Mouse (Mus musculus) lung, embryonic 14.5 days (tissue): ENCODE results near the gene Gm17359. TPM values are rescaled to one million over a fixed set of nuclear protein-coding genes. Genes with fewer than 3 reads are reported as not detected.

Experiments used
- ATAC-seq: fragments of 200-750 bp; cut with Nextera tagmentation; 2 replicates; pipeline ENCODE4 v1.8.0; 2017; ENCODE audit warnings: mild to moderate bottlenecking, moderate TSS enrichment, moderate library complexity; ENCODE audit not compliant: insufficient read depth
- DNase-seq: peaks from one replicate; pipeline ENCODE4 v3.0.0-alpha.2; 2015
- H3K27ac ChIP-seq: fragments of 300-500 bp; sonication (generic); 2 replicates; pipeline ENCODE4 v1.5.1; 2014; ENCODE audit warnings: low read depth, mild to moderate bottlenecking, moderate library complexity
- H3K27me3 ChIP-seq: fragments of 300-500 bp; sonication (generic); 2 replicates; pipeline ENCODE4 v1.6.1; 2014; ENCODE audit warnings: low read length, control low read depth; ENCODE audit not compliant: insufficient read depth
- H3K36me3 ChIP-seq: fragments of 300-500 bp; sonication (generic); 2 replicates; pipeline ENCODE4 v1.6.1; 2014; ENCODE audit warnings: control low read depth; ENCODE audit not compliant: insufficient read depth
- H3K4me1 ChIP-seq: fragments of 300-500 bp; sonication (generic); 2 replicates; pipeline ENCODE4 v1.6.1; 2014; ENCODE audit warnings: antibody characterized with exemption, control low read depth; ENCODE audit not compliant: insufficient read depth
- H3K4me2 ChIP-seq: fragments of 300-500 bp; sonication (generic); 2 replicates; pipeline ENCODE4 v1.6.1; 2014; ENCODE audit warnings: mild to moderate bottlenecking
- H3K4me3 ChIP-seq: fragments of 300-500 bp; sonication (generic); 2 replicates; pipeline ENCODE4 v1.5.1; 2014; ENCODE audit warnings: low read depth, low read length
- H3K9ac ChIP-seq: fragments of 300-500 bp; sonication (generic); 2 replicates; pipeline ENCODE4 v1.6.1; 2014
- H3K9me3 ChIP-seq: fragments of 300-500 bp; sonication (generic); 2 replicates; pipeline ENCODE4 v1.6.1; 2016; ENCODE audit warnings: low read depth, low read length, control low read depth
- CTCF ChIP-seq: IDR thresholded peaks from 2 replicates; pipeline ENCODE4 v1.5.1; 2016; ENCODE audit warnings: antibody characterized with exemption, low read depth
- WGBS: fragments of 180-500 bp; shearing (Covaris S2); extraction: QIAGEN DNeasy Blood & Tissue Kit; methylation state at CpG from one replicate; pipeline ENCODE4 v1.1.7; 2014; 5-methylcytosine and 5-hydroxymethylcytosine counted together
- polyA plus RNA-seq: library from polyadenylated mRNA; unstranded; fragments of >200 nt; fragmentation: Nextera tagmentation; extraction: Ambion mirVana; gene quantifications from 2 replicates; pipeline ENCODE4 v1.2.1, GENCODE M21; 2014

Gene Gm17359
- polyA plus RNA-seq, 1 experiment from 2014 or later, result not detected

DNA sequence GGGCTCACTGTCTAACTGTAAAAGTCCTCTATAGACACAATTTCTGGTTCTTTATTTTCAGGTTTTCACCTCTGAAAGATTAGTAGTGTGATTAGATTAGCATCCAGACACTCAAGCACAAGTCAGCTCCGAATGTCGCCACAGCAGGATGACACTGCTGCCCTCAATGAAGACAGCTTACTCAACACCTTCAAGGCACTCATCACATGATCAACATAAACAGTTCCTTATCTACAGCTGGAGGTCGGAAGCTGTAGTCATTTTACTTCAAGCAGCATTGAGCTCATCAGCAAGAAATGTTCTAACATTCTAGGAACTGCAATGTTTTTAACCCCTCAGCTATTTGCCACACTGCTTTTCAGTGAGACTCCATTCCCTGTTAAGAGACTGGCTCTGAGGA, 155.2 kb downstream of the Gm17359 start:
- H3K27me3 ChIP-seq, result no peaks in the 10 kb centered on the region
- TF ChIP-seq CTCF, result no peak
- ATAC-seq (no peak), DNase-seq (no peak)
- H3K4me1 ChIP-seq, result no peaks in the 10 kb centered on the region
- no peak overlapping the region for H3K27ac ChIP-seq
- no peak overlapping the region for H3K4me3 ChIP-seq
- no peaks in the 10 kb centered on the region for H3K9me3 ChIP-seq
- H3K9ac ChIP-seq, result no peak overlapping the region
- peaks cover 63% of the 10 kb centered on the region for H3K36me3 ChIP-seq
- no peak overlapping the region for H3K4me2 ChIP-seq
- 31% methylated on average over 3 of the region's 3 CpGs for WGBS

DNA sequence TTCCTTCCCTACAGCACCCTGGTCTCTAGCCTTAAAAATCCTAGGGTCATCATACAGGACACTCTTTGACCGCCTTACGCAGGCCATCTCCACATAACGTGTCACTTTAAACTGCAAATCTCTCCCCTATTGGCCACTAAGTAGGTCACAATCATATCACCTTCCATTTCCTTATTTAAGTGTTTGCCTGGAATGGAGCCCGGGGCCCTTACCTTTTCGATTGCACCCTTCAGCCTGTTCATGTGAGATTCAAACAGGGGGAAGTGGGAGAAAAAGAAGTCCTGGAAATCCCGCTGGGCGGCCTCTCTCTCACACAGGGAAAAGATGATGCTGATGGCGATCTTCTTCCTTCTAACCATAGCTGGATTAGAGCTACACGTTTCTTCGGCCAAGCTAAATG, 156.6 kb downstream of the Gm17359 start:
- 92% methylated on average over 10 of the region's 10 CpGs for WGBS
- H3K9ac ChIP-seq, result no peak overlapping the region
- H3K27ac ChIP-seq, result no peak overlapping the region
- H3K36me3 ChIP-seq, result peaks cover 56% of the 10 kb centered on the region
- no peak overlapping the region for H3K4me2 ChIP-seq
- H3K4me1 ChIP-seq, result no peaks in the 10 kb centered on the region
- ATAC-seq (no peak), DNase-seq (no peak)
- no peak overlapping the region for H3K4me3 ChIP-seq
- H3K9me3 ChIP-seq, result no peaks in the 10 kb centered on the region
- no peaks in the 10 kb centered on the region for H3K27me3 ChIP-seq
- TF ChIP-seq CTCF, result no peak

DNA sequence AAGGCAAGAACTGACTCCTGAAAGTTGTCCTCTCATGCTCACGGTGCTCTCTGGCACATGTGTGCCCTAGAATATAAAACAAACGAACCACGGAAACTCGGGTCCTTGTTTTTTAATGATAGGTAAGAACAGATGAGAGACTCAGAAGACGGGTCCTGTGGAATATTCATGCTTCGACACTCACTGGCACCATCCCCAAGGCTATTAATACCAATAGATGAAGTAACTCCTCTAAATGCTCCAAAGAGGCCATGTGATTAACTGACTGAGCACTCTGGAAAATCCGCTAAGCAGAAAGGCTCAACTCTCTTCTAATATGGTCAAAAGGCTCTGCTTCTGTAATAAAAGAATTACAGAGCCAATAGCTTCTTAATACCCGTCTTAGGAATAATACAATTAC, 157.6 kb downstream of the Gm17359 start:
- no peak for TF ChIP-seq CTCF
- ATAC-seq (no peak), DNase-seq (no peak)
- no peak overlapping the region for H3K9ac ChIP-seq
- no peaks in the 10 kb centered on the region for H3K4me1 ChIP-seq
- no peak overlapping the region for H3K4me2 ChIP-seq
- 87% methylated on average over 8 of the region's 8 CpGs for WGBS
- H3K36me3 ChIP-seq, result peaks cover 46% of the 10 kb centered on the region
- no peaks in the 10 kb centered on the region for H3K9me3 ChIP-seq
- no peak overlapping the region for H3K4me3 ChIP-seq
- no peaks in the 10 kb centered on the region for H3K27me3 ChIP-seq
- no peak overlapping the region for H3K27ac ChIP-seq

DNA sequence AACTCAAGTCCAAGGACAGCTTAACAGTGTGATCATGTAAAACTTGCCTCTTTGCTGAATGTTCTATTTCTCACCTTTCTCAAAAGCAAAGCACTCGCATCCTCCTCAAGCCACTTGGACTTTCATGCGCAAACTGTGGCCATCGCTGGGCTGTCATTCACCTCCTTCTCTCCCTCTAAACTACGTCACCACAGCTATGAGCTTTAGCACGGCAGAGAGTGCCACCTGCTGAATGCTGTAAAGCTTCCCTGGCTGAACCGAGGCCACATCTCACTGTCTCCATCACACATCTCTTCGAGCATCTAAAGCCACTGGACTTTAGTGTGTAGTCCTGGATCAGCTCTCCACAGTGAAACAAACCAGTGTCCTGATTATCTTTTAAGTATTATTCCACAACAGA, 158.7 kb downstream of the Gm17359 start:
- peaks cover 55% of the 10 kb centered on the region for H3K36me3 ChIP-seq
- no peak for TF ChIP-seq CTCF
- no peak overlapping the region for H3K27ac ChIP-seq
- no peaks in the 10 kb centered on the region for H3K9me3 ChIP-seq
- no peak overlapping the region for H3K4me2 ChIP-seq
- ATAC-seq, result no peak
- H3K9ac ChIP-seq, result no peak overlapping the region
- H3K4me3 ChIP-seq, result no peak overlapping the region
- no peak for DNase-seq
- H3K27me3 ChIP-seq, result no peaks in the 10 kb centered on the region
- H3K4me1 ChIP-seq, result no peaks in the 10 kb centered on the region
- 80% methylated on average over 7 of the region's 7 CpGs for WGBS

DNA sequence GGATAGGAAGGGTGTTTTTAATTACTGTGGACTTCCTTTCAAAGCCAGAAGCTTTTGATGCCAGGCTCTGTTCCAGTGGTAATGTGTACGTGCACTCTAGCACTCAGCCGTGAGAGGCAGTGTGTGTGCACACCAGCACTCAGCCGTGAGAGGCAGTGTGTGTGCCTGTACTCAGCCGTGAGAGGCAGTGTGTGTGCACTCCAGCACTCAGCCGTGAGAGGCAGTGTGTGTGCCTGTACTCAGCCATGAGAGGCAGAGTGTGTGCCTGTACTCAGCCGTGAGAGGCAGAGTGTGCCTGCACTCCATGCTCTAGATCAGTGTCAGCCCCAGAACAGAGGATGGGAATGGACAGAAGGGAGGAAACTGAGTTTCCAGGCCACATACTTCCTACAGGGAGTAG, 160.2 kb downstream of the Gm17359 start:
- no peak for TF ChIP-seq CTCF
- Histone ChIP-seq H3K27me3 (no peaks in the 10 kb centered on the region), H3K9me3 (no peaks in the 10 kb centered on the region), H3K27ac (no peak overlapping the region), H3K36me3 (peaks cover 52% of the 10 kb centered on the region), H3K4me3 (no peak overlapping the region), H3K4me1 (no peaks in the 10 kb centered on the region), H3K9ac (no peak overlapping the region), H3K4me2 (no peak overlapping the region)
- 80% methylated on average over 6 of the region's 6 CpGs for WGBS
- DNase-seq (no peak), ATAC-seq (no peak)

DNA sequence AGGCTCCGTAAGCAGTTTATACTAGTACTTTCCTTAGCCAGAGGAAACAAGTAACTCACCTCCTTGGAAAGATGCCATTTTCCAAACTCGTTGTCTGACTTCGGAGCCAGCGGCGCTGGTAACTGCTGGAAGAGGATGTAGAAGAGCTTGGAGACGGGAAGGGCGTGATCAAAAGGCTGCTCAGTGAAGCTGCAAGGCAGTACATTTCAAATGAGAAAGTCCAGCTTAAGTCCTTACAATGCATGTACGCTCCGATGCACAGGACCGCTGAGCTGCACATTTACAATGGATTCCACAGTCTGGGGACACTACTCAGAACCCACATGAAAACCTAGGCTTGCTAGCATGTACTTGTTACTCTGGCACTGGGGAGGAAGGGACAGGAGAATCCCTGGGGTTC, 163.8 kb downstream of the Gm17359 start:
- TF ChIP-seq CTCF, result no peak
- Histone ChIP-seq H3K27me3 (no peaks in the 10 kb centered on the region), H3K9ac (no peak overlapping the region), H3K4me3 (no peak overlapping the region), H3K4me1 (no peaks in the 10 kb centered on the region), H3K27ac (no peak overlapping the region), H3K36me3 (peaks cover 34% of the 10 kb centered on the region; the same call in 1 of the 2 replicates), H3K4me2 (no peak overlapping the region), H3K9me3 (no peaks in the 10 kb centered on the region)
- WGBS, result 86% methylated on average over 10 of the region's 10 CpGs
- ATAC-seq (no peak), DNase-seq (peak; percentile 23)

DNA sequence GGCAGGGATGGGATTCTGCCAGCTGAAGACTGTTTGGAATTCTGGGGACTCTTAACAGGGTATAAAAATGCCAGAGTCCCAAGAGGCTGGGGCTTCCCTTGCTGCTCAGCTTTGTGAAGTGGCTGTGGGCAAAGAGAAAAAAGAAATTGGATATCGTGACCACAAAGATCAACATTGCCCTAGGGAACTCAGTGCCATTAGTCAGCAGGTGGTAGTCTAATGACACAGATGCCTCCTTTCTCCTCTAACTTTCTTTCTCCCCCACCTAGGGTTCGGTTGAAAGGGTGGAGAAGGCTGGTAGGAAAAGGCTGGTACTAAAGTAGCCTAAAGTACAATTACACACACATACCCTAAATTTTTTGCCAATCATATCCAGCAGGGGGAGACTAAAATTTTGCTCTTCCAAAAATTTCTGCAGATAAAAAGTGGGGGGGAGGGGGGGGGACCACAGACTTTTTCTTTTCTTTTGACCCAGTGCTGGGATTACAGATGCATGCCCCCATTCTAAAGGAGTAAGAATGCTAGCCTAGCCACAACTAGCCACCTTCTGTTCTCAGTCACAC, 164.8 kb downstream of the Gm17359 start:
- Histone ChIP-seq H3K4me1 (no peaks in the 10 kb centered on the region), H3K9me3 (no peaks in the 10 kb centered on the region), H3K4me2 (no peak overlapping the region), H3K36me3 (peaks cover 34% of the 10 kb centered on the region; the same call in 1 of the 2 replicates), H3K27me3 (no peaks in the 10 kb centered on the region), H3K9ac (no peak overlapping the region), H3K4me3 (no peak overlapping the region), H3K27ac (no peak overlapping the region)
- TF ChIP-seq CTCF, result no peak
- ATAC-seq (no peak), DNase-seq (no peak)
- WGBS, result 77% methylated on average over 2 of the region's 2 CpGs

Other genes starting within 250 kb of the Gm17359 start
- 8.7 and 10.1 TPM in 2 replicates for gene Rapgef2, start 50.1 kb upstream of the Gm17359 start, polyA plus RNA-seq
- 5.8 and 6.4 TPM in 2 replicates for gene Fnip2, start 231.1 kb downstream of the Gm17359 start, polyA plus RNA-seq